Mouse (Mus musculus) brain, embryonic 14.5 days (tissue): ENCODE measurements around the gene Gm29666.

Experiments
- CTCF ChIP-seq: fragments of 200-500 bp; IDR thresholded peaks from 2 replicates; pipeline ENCODE4 v1.5.1; 2012; ENCODE audit warnings: inconsistent platforms, mild to moderate bottlenecking, moderate library complexity, borderline replicate concordance; ENCODE audit not compliant: insufficient read depth, insufficient read length; ENCODE audit errors: extremely low read depth
- POLR2A ChIP-seq: fragments of 200-500 bp; IDR thresholded peaks from 2 replicates; pipeline ENCODE4 v1.6.1; 2012; ENCODE audit warnings: mild to moderate bottlenecking, inconsistent platforms, borderline replicate concordance; ENCODE audit not compliant: poor library complexity, insufficient read depth, insufficient read length, severe bottlenecking; ENCODE audit errors: extremely low read depth

DNA sequence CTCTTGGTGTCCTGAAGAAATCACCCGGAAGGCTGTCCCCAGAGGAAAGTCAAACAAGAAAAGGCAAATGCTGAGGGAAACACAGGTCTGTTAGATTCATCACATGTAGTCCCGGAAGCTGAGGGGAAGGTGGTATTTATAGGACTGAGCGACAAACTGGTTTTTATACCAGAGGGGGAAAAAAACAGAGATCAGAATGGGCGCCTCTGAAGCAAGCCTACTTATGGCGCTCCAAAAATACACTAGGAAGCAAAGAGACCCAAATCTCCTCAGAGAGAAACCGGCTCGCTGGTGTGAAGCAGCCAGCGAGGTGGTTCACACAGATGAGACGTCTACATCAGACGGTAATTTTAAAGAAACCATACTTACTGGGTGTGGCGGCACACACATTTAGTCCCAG, 46.8 kb downstream of the Gm29666 start:
- no peak for TF ChIP-seq POLR2A
- no peak for TF ChIP-seq CTCF
